In genomic region chr2:27596966-27597365, GRCm38 (mm10) we compare ENCODE assay signal across 13 mouse cellular contexts.
A peak's percentile ranks its signal among the peaks of the same experiment; 100 is the strongest.
DNase-seq lines count a peak whose midpoint lies in the region.
"Had no signal": no experiment of that assay in that cellular context is flagged by ENCODE, and none has a peak within 500 bp of the region (broad histone marks: within the 10 kb centered on the region; RNA-seq: fewer than 3 reads in every experiment).

No protein-coding gene starts in this region.

- H3K27ac ChIP-seq in midbrain, embryonic 10.5 days (replicated peaks) = no peak overlapping the region
- H3K27ac ChIP-seq: kidney, postnatal 0 days; liver, embryonic 15.5 days had no signal

- H3K27me3 ChIP-seq in midbrain, embryonic 10.5 days (ENCODE audit: low read depth, poor library complexity, severe bottlenecking) = 0 out of 2 replicates have a peak, but pooled peaks cover 3% of the 10 kb centered on the region

- H3K9me3 ChIP-seq in midbrain, embryonic 10.5 days (replicated peaks) = no peaks in the 10 kb centered on the region
- H3K9me3 ChIP-seq: G1E; liver, embryonic 15.5 days had no signal

- H3K36me3 ChIP-seq in midbrain, embryonic 10.5 days = no peaks in the 10 kb centered on the region
- H3K36me3 ChIP-seq: G1E; liver, embryonic 15.5 days had no signal

- H3K4me3 ChIP-seq in midbrain, embryonic 10.5 days = no peak overlapping the region
- H3K4me3 ChIP-seq: liver, embryonic 15.5 days; megakaryocyte, embryonic 14.5 days had no signal

- 92% methylated on average over 1 of the region's 1 CpGs for WGBS in midbrain, embryonic 10.5 days

- peaks cover 16% of the 10 kb centered on the region for H3K4me1 ChIP-seq in midbrain, embryonic 10.5 days
- H3K4me1 ChIP-seq: megakaryocyte, embryonic 14.5 days had no signal

- peak; percentile 60 for DNase-seq in gastrocnemius, adult 18-20 months (ENCODE audit: low spot score)
- DNase-seq in gastrocnemius, postnatal 4 days (ENCODE audit: low spot score in 2 of 2) = no peak
- DNase-seq in ovary, adult 18-20 months (ENCODE audit: low spot score) = peak; percentile 62
- DNase-seq in ovary, postnatal 10 days (ENCODE audit: low spot score) = no peak
- peak; percentile 93 for DNase-seq in kidney, adult 9 months
- DNase-seq in left cerebral cortex, adult 8-10 months (ENCODE audit: low spot score in 2 of 2) = no peak
- DNase-seq in midbrain, embryonic 10.5 days (ENCODE audit: low spot score) = no peak
- DNase-seq in layer of hippocampus, postnatal 10 days (ENCODE audit: low spot score in 2 of 2) = no peak
- DNase-seq: thymus, postnatal 25 days had no signal

Comparison
In these comparisons a context has a peak if more than half of its experiments do, and no peak if none do; other contexts are left out.
1. DNase-seq: peak in gastrocnemius, adult 18-20 months (single experiment), ovary, adult 18-20 months (single experiment) and kidney, adult 9 months (single experiment); none in gastrocnemius, postnatal 4 days (0 of 2), ovary, postnatal 10 days (single experiment), left cerebral cortex, adult 8-10 months (0 of 2), midbrain, embryonic 10.5 days (single experiment) and layer of hippocampus, postnatal 10 days (0 of 2).